Mouse (Mus musculus) midbrain, embryonic 11.5 days (tissue): ENCODE measurements around the gene Ftl1. TPM values are rescaled to one million over a fixed set of nuclear protein-coding genes. Genes with fewer than 3 reads are reported as not detected.
A peak's percentile ranks its signal among the peaks of the same experiment; 100 is the strongest.
"Not testable (repeated sequence)": the region's sequence is repeated elsewhere in the genome, so short reads cannot be mapped to it uniquely, and the experiment has no call there.

Experiments
- ATAC-seq: fragments of 200-750 bp; cut with Nextera tagmentation; 2 replicates; pipeline ENCODE4 v1.8.0; 2017; ENCODE audit warnings: moderate TSS enrichment, moderate library complexity; ENCODE audit not compliant: low FRiP score
- DNase-seq: peaks from one replicate; pipeline ENCODE4 v3.0.0; 2015; ENCODE audit warnings: low spot score; ENCODE audit errors: missing footprints
- H3K27ac ChIP-seq: fragments of 300-500 bp; sonication (generic); 2 replicates; pipeline ENCODE4 v1.5.1; 2014; ENCODE audit warnings: low read depth, low read length
- H3K27me3 ChIP-seq: fragments of 300-500 bp; sonication (generic); 2 replicates; pipeline ENCODE4 v1.6.1; 2014; ENCODE audit warnings: mild to moderate bottlenecking, low read length, moderate library complexity, mixed read lengths; ENCODE audit not compliant: control insufficient read depth, insufficient read depth
- H3K36me3 ChIP-seq: fragments of 300-500 bp; sonication (generic); 2 replicates; pipeline ENCODE4 v1.6.1; 2014; ENCODE audit warnings: mild to moderate bottlenecking, low read length, moderate library complexity, mixed read lengths; ENCODE audit not compliant: control insufficient read depth, insufficient read depth
- H3K4me1 ChIP-seq: fragments of 300-500 bp; sonication (generic); 2 replicates; pipeline ENCODE4 v1.6.1; 2014; ENCODE audit warnings: low read length; ENCODE audit not compliant: control insufficient read depth, insufficient read depth
- H3K4me2 ChIP-seq: fragments of 300-500 bp; sonication (generic); 2 replicates; pipeline ENCODE4 v1.6.1; 2014; ENCODE audit warnings: mild to moderate bottlenecking, moderate library complexity
- H3K4me3 ChIP-seq: fragments of 300-500 bp; sonication (generic); 2 replicates; pipeline ENCODE4 v1.5.1; 2014; ENCODE audit warnings: low read depth, low read length
- H3K9ac ChIP-seq: fragments of 300-500 bp; sonication (generic); 2 replicates; pipeline ENCODE4 v1.6.1; 2014; ENCODE audit warnings: low read length
- H3K9me3 ChIP-seq: fragments of 300-500 bp; sonication (generic); 2 replicates; pipeline ENCODE4 v1.6.1; 2016; ENCODE audit warnings: low read length; ENCODE audit not compliant: control insufficient read depth
- WGBS: fragments of 180-500 bp; shearing (Covaris S2); extraction: QIAGEN DNeasy Blood & Tissue Kit; methylation state at CpG from one replicate; pipeline ENCODE4 v1.1.7; 2014; 5-methylcytosine and 5-hydroxymethylcytosine counted together
- polyA plus RNA-seq: library from polyadenylated mRNA; unstranded; fragments of >200 nt; fragmentation: Nextera tagmentation; extraction: Ambion mirVana; gene quantifications from 2 replicates; pipeline ENCODE4 v1.2.1, GENCODE M21; 2014

The Ftl1 gene
- polyA plus RNA-seq: 5,242 and 5,528 TPM in 2 replicates

- Histone ChIP-seq H3K4me1 (peaks cover 23% of the 10 kb centered on the region), H3K9ac (peak within 1 kb of the TSS; percentile 83), H3K27ac (peak within 1 kb of the TSS; percentile 82), H3K36me3 (peaks cover 18% of the 10 kb centered on the region), H3K4me2 (peak within 1 kb of the TSS; percentile 96), H3K4me3 (peak within 1 kb of the TSS; percentile 87)
- WGBS: under 1% methylated on average over 23 of the region's 37 CpGs
- peak; percentile 99 for DNase-seq
- peak; percentile 98 for ATAC-seq
- not testable (repeated sequence) for H3K9me3 ChIP-seq, H3K27me3 ChIP-seq
Observed at GRCm38 (mm10) chr7:45459564-45460140, at the start of gene Ftl1. Ftl1 (minus strand) TSS chr7:45459884.

GRCm38 (mm10) chr7:45509181-45509882 lies 49.6 kb upstream of the Ftl1 start:
- ATAC-seq (peak; percentile 22; the same call in 1 of the 2 replicates), DNase-seq (no peak)
- Histone ChIP-seq H3K36me3 (peaks cover 2% of the 10 kb centered on the region; the same call in 1 of the 2 replicates), H3K27me3 (no peaks in the 10 kb centered on the region), H3K4me2 (peak overlapping the region; percentile 73), H3K4me3 (peak overlapping the region; percentile 69), H3K9ac (peak overlapping the region; percentile 81), H3K9me3 (no peaks in the 10 kb centered on the region), H3K27ac (no peak overlapping the region), H3K4me1 (peaks cover 9% of the 10 kb centered on the region)
- 47% methylated on average over 19 of the region's 19 CpGs for WGBS

- Histone ChIP-seq H3K4me1 (peaks cover 9% of the 10 kb centered on the region), H3K9me3 (no peaks in the 10 kb centered on the region), H3K36me3 (peaks cover 2% of the 10 kb centered on the region; the same call in 1 of the 2 replicates), H3K9ac (no peak overlapping the region), H3K27ac (no peak overlapping the region), H3K27me3 (no peaks in the 10 kb centered on the region), H3K4me3 (no peak overlapping the region), H3K4me2 (no peak overlapping the region)
- DNase-seq: no peak
- 94% methylated on average over 6 of the region's 6 CpGs for WGBS
- no peak for ATAC-seq
Observed at GRCm38 (mm10) chr7:45508561-45508960, 48.9 kb upstream of the Ftl1 start.

- ATAC-seq (no peak), DNase-seq (no peak)
- 91% methylated on average over 6 of the region's 6 CpGs for WGBS
- Histone ChIP-seq H3K9me3 (no peaks in the 10 kb centered on the region), H3K27me3 (no peaks in the 10 kb centered on the region), H3K4me2 (no peak overlapping the region), H3K4me3 (no peak overlapping the region), H3K4me1 (peaks cover 9% of the 10 kb centered on the region), H3K9ac (no peak overlapping the region), H3K36me3 (peaks cover 2% of the 10 kb centered on the region; the same call in 1 of the 2 replicates), H3K27ac (no peak overlapping the region)
Observed at GRCm38 (mm10) chr7:45507583-45507982, 47.9 kb upstream of the Ftl1 start.

- Histone ChIP-seq H3K4me2 (no peak overlapping the region), H3K27me3 (no peaks in the 10 kb centered on the region), H3K27ac (no peak overlapping the region), H3K4me3 (no peak overlapping the region), H3K9me3 (no peaks in the 10 kb centered on the region), H3K9ac (no peak overlapping the region), H3K4me1 (no peaks in the 10 kb centered on the region), H3K36me3 (peaks cover 9% of the 10 kb centered on the region)
- 95% methylated on average over 6 of the region's 6 CpGs for WGBS
- DNase-seq (no peak), ATAC-seq (no peak)
Observed at GRCm38 (mm10) chr7:45498427-45498826, 38.7 kb upstream of the Ftl1 start.

- no peak overlapping the region for H3K9ac ChIP-seq
- ATAC-seq (no peak), DNase-seq (no peak)
- no peaks in the 10 kb centered on the region for H3K9me3 ChIP-seq
- no peaks in the 10 kb centered on the region for H3K4me1 ChIP-seq
- H3K27me3 ChIP-seq: no peaks in the 10 kb centered on the region
- WGBS: 87% methylated on average over 9 of the region's 9 CpGs
- H3K27ac ChIP-seq: no peak overlapping the region
- no peak overlapping the region for H3K4me3 ChIP-seq
- peaks cover 2% of the 10 kb centered on the region; the same call in 1 of the 2 replicates for H3K36me3 ChIP-seq
- no peak overlapping the region for H3K4me2 ChIP-seq
Observed at GRCm38 (mm10) chr7:45494548-45494947, 34.9 kb upstream of the Ftl1 start.

GRCm38 (mm10) chr7:45492951-45493350 lies 33.3 kb upstream of the Ftl1 start:
- ATAC-seq (no peak), DNase-seq (no peak)
- Histone ChIP-seq H3K36me3 (peaks cover 2% of the 10 kb centered on the region; the same call in 1 of the 2 replicates), H3K4me1 (no peaks in the 10 kb centered on the region; the same call in 1 of the 2 replicates), H3K4me3 (no peak overlapping the region), H3K27ac (no peak overlapping the region), H3K4me2 (no peak overlapping the region), H3K9ac (no peak overlapping the region), H3K27me3 (no peaks in the 10 kb centered on the region), H3K9me3 (no peaks in the 10 kb centered on the region)
- WGBS: 93% methylated on average over 5 of the region's 5 CpGs

GRCm38 (mm10) chr7:45492225-45492844 lies 32.7 kb upstream of the Ftl1 start:
- H3K9ac ChIP-seq: no peak overlapping the region
- no peaks in the 10 kb centered on the region; the same call in 1 of the 2 replicates for H3K36me3 ChIP-seq
- no peak overlapping the region for H3K4me3 ChIP-seq
- ATAC-seq (no peak), DNase-seq (no peak)
- H3K4me1 ChIP-seq: no peaks in the 10 kb centered on the region; the same call in 1 of the 2 replicates
- no peak overlapping the region for H3K4me2 ChIP-seq
- H3K9me3 ChIP-seq: no peaks in the 10 kb centered on the region
- no peak overlapping the region for H3K27ac ChIP-seq
- 97% methylated on average over 8 of the region's 8 CpGs for WGBS
- no peaks in the 10 kb centered on the region for H3K27me3 ChIP-seq

GRCm38 (mm10) chr7:45491264-45491663 lies 31.6 kb upstream of the Ftl1 start:
- no peaks in the 10 kb centered on the region for H3K27me3 ChIP-seq
- H3K4me1 ChIP-seq: no peaks in the 10 kb centered on the region; the same call in 1 of the 2 replicates
- no peak overlapping the region for H3K27ac ChIP-seq
- H3K4me3 ChIP-seq: no peak overlapping the region
- no peak overlapping the region for H3K9ac ChIP-seq
- no peak overlapping the region for H3K4me2 ChIP-seq
- H3K9me3 ChIP-seq: no peaks in the 10 kb centered on the region
- H3K36me3 ChIP-seq: no peaks in the 10 kb centered on the region
- DNase-seq: no peak
- WGBS: 23% methylated on average over 3 of the region's 3 CpGs
- ATAC-seq: no peak
